Mouse (Mus musculus): ENCODE measurements around the gene Scimp. TPM values are rescaled to one million over a fixed set of nuclear protein-coding genes. Genes with fewer than 3 reads are reported as not detected.

The Scimp gene
- polyA plus RNA-seq (2012; rRNA removed), result 0.83 and 0.85 TPM in 2 replicates

GRCm38 (mm10) chr11:70812365-70812764 lies at the start of gene Scimp:
Gene Scimp (minus strand): TSS chr11:70812586.

DNA sequence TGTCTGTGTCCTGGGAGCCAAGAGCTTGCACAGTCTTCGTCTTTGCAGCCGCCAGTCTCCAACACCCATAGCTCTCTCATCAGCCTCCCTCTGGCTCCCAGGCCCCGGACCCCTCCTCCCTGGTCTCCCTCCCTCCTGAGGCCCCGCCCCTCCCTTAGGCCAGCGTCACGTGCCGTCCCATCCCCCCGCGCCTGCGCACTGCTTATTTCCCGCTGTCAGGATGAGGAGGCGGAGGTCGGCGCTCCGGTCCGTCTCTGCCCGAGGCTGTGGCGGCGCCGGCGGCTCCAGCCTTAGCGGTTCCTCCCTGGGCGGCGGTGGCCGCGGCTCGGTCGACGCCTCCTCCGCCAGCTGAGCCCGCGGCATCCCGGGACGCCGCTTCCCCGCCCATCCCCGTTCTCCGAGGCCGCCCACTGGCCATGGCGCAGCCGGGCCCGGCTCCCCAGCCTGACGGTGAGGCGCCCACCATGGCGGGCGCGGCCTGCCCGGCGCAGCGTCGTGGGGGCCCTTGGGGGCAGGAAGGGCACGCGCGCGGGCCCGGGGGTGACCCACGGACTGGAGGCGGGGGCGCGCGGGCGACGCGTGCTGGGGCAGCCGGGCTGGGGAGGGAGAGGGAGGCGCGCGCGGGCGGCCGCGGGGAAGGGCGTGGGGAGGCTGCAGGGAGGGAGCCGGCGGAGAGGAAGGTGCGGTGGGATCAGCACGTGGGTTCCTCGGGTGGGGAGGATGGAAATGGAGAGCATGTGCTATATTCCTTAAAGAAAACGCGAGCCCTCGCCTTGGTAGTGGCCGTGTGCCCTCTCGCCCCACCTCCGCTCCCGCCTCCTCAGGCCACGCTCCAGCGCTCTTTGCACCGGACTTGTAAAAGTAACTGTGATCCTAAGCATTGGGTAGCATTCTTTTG lies 32.4 kb upstream of the Scimp start, which contains the start of gene Rabep1:
Rabep1 (plus strand) TSS at position 220 of the 898 bp plus-strand sequence.

GRCm38 (mm10) chr11:70763936-70764808 lies 48.2 kb downstream of the Scimp start, which contains the start of gene Zfp3:
Gene Zfp3 (plus strand): TSS chr11:70764209.

Other genes starting within 250 kb of the Scimp start
- gene Mink1, start 249.7 kb downstream of the Scimp start, polyA plus RNA-seq (2012; rRNA removed), result 111 and 120 TPM in 2 replicates
- gene 4930544D05Rik, start 196.7 kb downstream of the Scimp start, polyA plus RNA-seq (2012; rRNA removed), result not detected in 2 replicates
- 0.35 TPM in 1 of 2 replicates, not detected in the other for gene Chrne, start 193.4 kb downstream of the Scimp start, polyA plus RNA-seq (2012; rRNA removed)
- not detected in 2 replicates for gene Gp1ba, start 173.5 kb downstream of the Scimp start, polyA plus RNA-seq (2012; rRNA removed)
- 94.5 and 104 TPM in 2 replicates for gene Rnf167, start 165.4 kb downstream of the Scimp start, polyA plus RNA-seq (2012; rRNA removed)
- 138 and 164 TPM in 2 replicates for gene Slc25a11, start 165.1 kb downstream of the Scimp start, polyA plus RNA-seq (2012; rRNA removed)
- gene Pfn1, start 157.9 kb downstream of the Scimp start, polyA plus RNA-seq (2012; rRNA removed), result 2,318 and 3,020 TPM in 2 replicates
- 11.0 and 11.7 TPM in 2 replicates for gene Eno3, start 155.4 kb downstream of the Scimp start, polyA plus RNA-seq (2012; rRNA removed)
- gene Spag7, start 143.2 kb downstream of the Scimp start, polyA plus RNA-seq (2012; rRNA removed), result 38.2 and 49.8 TPM in 2 replicates
- gene Camta2, start 124.5 kb downstream of the Scimp start, polyA plus RNA-seq (2012; rRNA removed), result 25.3 and 32.7 TPM in 2 replicates
- gene Inca1, start 112.4 kb downstream of the Scimp start, polyA plus RNA-seq (2012; rRNA removed), result 2.7 and 3.5 TPM in 2 replicates
- 51.4 and 54.9 TPM in 2 replicates for gene Kif1c, start 112.0 kb downstream of the Scimp start, polyA plus RNA-seq (2012; rRNA removed)
- 1.9 and 2.1 TPM in 2 replicates for gene Zfp3, start 48.4 kb downstream of the Scimp start, polyA plus RNA-seq (2012; rRNA removed)
- 3.2 and 9.1 TPM in 2 replicates for gene Rabep1, start 32.2 kb upstream of the Scimp start, polyA plus RNA-seq (2012; rRNA removed)
- 24.5 and 25.8 TPM in 2 replicates for gene Nup88, start 157.4 kb upstream of the Scimp start, polyA plus RNA-seq (2012; rRNA removed)
- gene Rpain, start 157.6 kb upstream of the Scimp start, polyA plus RNA-seq (2012; rRNA removed), result 23.5 and 27.8 TPM in 2 replicates
- gene C1qbp, start 170.4 kb upstream of the Scimp start, polyA plus RNA-seq (2012; rRNA removed), result 270 and 676 TPM in 2 replicates
- 37.5 TPM in 2 replicates for gene Dhx33, start 191.9 kb upstream of the Scimp start, polyA plus RNA-seq (2012; rRNA removed)
- gene Mis12, start 207.0 kb upstream of the Scimp start, polyA plus RNA-seq (2012; rRNA removed), result 2.0 and 2.9 TPM in 2 replicates
- 4.6 and 5.7 TPM in 2 replicates for gene Derl2, start 207.3 kb upstream of the Scimp start, polyA plus RNA-seq (2012; rRNA removed)
- gene 6330403K07Rik, start 220.9 kb upstream of the Scimp start, polyA plus RNA-seq (2012; rRNA removed), result 3.8 and 4.0 TPM in 2 replicates